Mouse (Mus musculus): ENCODE results near the gene Zfp738. TPM values are rescaled to one million over a fixed set of nuclear protein-coding genes. Genes with fewer than 3 reads are reported as not detected.
"Not testable (repeated sequence)": the region's sequence is repeated elsewhere in the genome, so short reads cannot be mapped to it uniquely, and the experiment has no call there.

The Zfp738 gene
- 1.9 and 11.3 TPM in 2 replicates for polyA plus RNA-seq (2011; ENCODE audit: insufficient read depth, insufficient read length, low replicate concordance, missing spikeins)

GRCm38 (mm10) chr13:67686971-67687370, at the start of gene Zfp738:
Gene Zfp738, minus strand, starts transcription at chr13:67687071.
- WGBS, result 73% methylated on average over 4 of the region's 4 CpGs
- Histone ChIP-seq H3K4me3 (replicated peaks; ENCODE audit: control insufficient read depth, low read depth, low read length) (no peak within 1 kb of the TSS), H3K27ac (ENCODE audit: control insufficient read depth, insufficient read depth, low read depth, low read length, poor library complexity) (no peak within 1 kb of the TSS), H3K4me1 (ENCODE audit: control insufficient read depth, insufficient read depth, low read length) (no peaks in the 10 kb centered on the region)
- TF ChIP-seq POLR2A (IDR thresholded peaks at IDR 0.05; ENCODE audit: borderline replicate concordance, control insufficient read depth, low read depth, low read length) (no peak), CTCF (IDR thresholded peaks at IDR 0.05; ENCODE audit: control insufficient read depth, insufficient read depth, low read length) (no peak)

GRCm38 (mm10) chr13:67734391-67734790, 47.5 kb upstream of the Zfp738 start:
- WGBS, result 81% methylated on average over 9 of the region's 9 CpGs
- H3K4me1 ChIP-seq (ENCODE audit: control insufficient read depth, insufficient read depth, low read length), result not testable (repeated sequence)

DNA sequence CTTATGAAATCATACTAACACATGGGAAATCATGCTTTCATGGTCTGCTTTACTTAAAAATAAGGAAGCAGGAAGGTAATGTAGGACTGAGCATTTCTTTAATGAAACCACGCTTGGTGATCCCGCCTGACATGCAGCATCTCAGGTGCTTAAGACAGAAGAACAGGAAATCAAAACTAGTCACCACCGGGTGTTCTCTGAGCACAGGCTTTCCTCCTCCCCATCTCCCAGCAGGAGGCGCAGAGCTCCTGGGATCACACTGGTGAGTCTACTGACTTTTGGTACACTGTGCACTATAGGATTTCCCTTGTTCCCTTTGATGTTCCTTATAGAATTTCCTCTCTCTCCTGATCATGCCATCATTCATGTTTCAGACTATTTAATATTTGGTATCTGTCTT, 42.6 kb upstream of the Zfp738 start:
- H3K27ac ChIP-seq (ENCODE audit: control insufficient read depth, insufficient read depth, low read depth, low read length, poor library complexity); H3K4me3 ChIP-seq (replicated peaks; ENCODE audit: control insufficient read depth, low read depth, low read length); H3K4me1 ChIP-seq (ENCODE audit: control insufficient read depth, insufficient read depth, low read length): not testable (repeated sequence)
- 23% methylated on average over 4 of the region's 4 CpGs for WGBS

More at GRCm38 (mm10) chr13:67734391-67734790, 47.5 kb upstream of the Zfp738 start:
- not testable (repeated sequence) for H3K27ac ChIP-seq (ENCODE audit: control insufficient read depth, insufficient read depth, low read depth, low read length, poor library complexity); H3K4me3 ChIP-seq (replicated peaks; ENCODE audit: control insufficient read depth, low read depth, low read length)

- TF ChIP-seq POLR2A (IDR thresholded peaks at IDR 0.05; ENCODE audit: borderline replicate concordance, control insufficient read depth, low read depth, low read length) (no peak), CTCF (IDR thresholded peaks at IDR 0.05; ENCODE audit: control insufficient read depth, insufficient read depth, low read length) (no peak)
- WGBS, result 10% methylated on average over 19 of the region's 21 CpGs
- Histone ChIP-seq H3K27ac (ENCODE audit: control insufficient read depth, insufficient read depth, low read depth, low read length, poor library complexity) (no peak within 1 kb of the TSS), H3K4me3 (replicated peaks; ENCODE audit: control insufficient read depth, low read depth, low read length) (peak within 1 kb of the TSS; percentile 76), H3K4me1 (ENCODE audit: control insufficient read depth, insufficient read depth, low read length) (no peaks in the 10 kb centered on the region; the same call in 1 of the 2 replicates)
Measured at GRCm38 (mm10) chr13:67728641-67729318, 41.9 kb upstream of the Zfp738 start, which contains the start of gene Zfp65. Gene Zfp65, minus strand, starts transcription at chr13:67729173.

DNA sequence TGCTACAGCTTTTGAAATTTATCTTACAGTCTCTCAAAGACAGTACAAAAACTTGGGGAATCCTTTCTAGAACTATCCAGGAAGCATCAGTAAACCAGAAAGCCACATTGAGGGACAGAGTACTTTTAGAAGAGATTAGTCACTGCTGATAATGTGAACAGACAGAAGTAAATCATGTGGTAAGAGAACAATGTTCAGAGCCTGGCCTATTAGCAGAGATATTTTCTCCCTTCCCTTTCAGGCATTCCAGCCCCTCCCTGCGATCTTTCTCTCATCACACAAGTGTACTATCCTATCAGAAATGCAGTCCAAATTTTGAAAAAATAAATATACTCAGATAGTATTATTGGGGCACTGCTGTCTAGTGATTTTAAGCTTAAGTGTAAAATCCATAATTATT, 41.2 kb upstream of the Zfp738 start:
- H3K4me3 ChIP-seq (replicated peaks; ENCODE audit: control insufficient read depth, low read depth, low read length), result no peak overlapping the region
- WGBS, result 48% methylated on average over 1 of the region's 1 CpGs
- TF ChIP-seq CTCF (IDR thresholded peaks at IDR 0.05; ENCODE audit: control insufficient read depth, insufficient read depth, low read length) (no peak), POLR2A (IDR thresholded peaks at IDR 0.05; ENCODE audit: borderline replicate concordance, control insufficient read depth, low read depth, low read length) (no peak)
- no peaks in the 10 kb centered on the region; the same call in 1 of the 2 replicates for H3K4me1 ChIP-seq (ENCODE audit: control insufficient read depth, insufficient read depth, low read length)
- H3K27ac ChIP-seq (ENCODE audit: control insufficient read depth, insufficient read depth, low read depth, low read length, poor library complexity), result no peak overlapping the region

DNA sequence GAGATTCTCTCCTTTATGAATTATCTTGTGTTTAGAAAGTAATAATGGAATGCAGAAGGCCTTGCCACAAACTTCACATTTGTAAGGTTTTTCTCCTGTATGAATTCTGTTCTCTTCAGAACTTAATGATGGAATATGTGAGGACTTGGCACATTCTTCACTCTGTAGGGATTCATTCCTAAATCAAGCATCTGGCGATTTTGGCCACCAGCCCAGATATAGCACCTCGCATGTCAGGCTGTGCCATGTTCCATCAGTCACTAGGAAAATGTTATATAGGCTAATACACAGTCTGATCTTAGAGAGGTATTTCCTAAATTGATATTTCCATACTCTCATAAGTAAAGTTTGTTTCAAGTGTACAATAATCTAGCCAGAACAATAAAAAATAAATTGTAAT, 38.5 kb upstream of the Zfp738 start:
- H3K27ac ChIP-seq (ENCODE audit: control insufficient read depth, insufficient read depth, low read depth, low read length, poor library complexity); H3K4me1 ChIP-seq (ENCODE audit: control insufficient read depth, insufficient read depth, low read length); H3K4me3 ChIP-seq (replicated peaks; ENCODE audit: control insufficient read depth, low read depth, low read length): not testable (repeated sequence)
- 91% methylated on average over 2 of the region's 2 CpGs for WGBS

DNA sequence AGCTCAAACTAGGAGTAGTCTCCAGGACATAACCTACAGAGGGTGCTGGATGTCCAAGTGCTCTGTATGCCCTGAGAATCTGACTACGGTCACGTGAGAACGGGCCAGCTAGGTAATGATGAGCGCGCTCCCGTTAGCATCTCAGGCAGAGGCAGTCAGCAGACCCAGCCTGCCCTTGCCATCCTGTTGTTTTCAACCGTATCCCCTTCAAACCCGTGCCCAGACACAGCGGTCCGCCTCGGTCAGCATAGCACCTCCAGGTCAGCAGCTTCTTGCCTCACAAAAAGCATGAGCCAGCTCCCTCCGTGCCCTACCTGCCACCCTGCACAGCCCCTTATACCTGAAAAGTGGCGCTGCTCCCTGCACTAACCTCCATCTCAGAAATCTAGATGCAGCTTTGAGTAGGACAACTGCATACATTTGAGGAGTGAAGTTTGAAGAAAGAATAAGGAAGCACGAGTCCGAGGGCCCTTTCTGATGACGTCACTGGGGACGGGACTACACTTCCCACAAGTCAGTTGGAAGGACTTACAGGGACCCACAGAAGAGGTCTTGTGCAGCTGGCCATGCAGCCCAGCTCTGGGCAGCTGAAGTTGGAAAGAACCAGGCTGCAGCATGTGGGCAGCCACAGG, 37.1 kb upstream of the Zfp738 start:
- no peaks in the 10 kb centered on the region; the same call in 1 of the 2 replicates for H3K4me1 ChIP-seq (ENCODE audit: control insufficient read depth, insufficient read depth, low read length)
- 1% methylated on average over 17 of the region's 17 CpGs for WGBS
- peak overlapping the region; percentile 80 for H3K4me3 ChIP-seq (replicated peaks; ENCODE audit: control insufficient read depth, low read depth, low read length)
- TF ChIP-seq CTCF (IDR thresholded peaks at IDR 0.05; ENCODE audit: control insufficient read depth, insufficient read depth, low read length) (no peak), POLR2A (IDR thresholded peaks at IDR 0.05; ENCODE audit: borderline replicate concordance, control insufficient read depth, low read depth, low read length) (no peak)
- no peak overlapping the region for H3K27ac ChIP-seq (ENCODE audit: control insufficient read depth, insufficient read depth, low read depth, low read length, poor library complexity)

GRCm38 (mm10) chr13:67683841-67684240, 3.0 kb downstream of the Zfp738 start:
- not testable (repeated sequence) for H3K4me1 ChIP-seq (ENCODE audit: control insufficient read depth, insufficient read depth, low read length); H3K4me3 ChIP-seq (replicated peaks; ENCODE audit: control insufficient read depth, low read depth, low read length); H3K27ac ChIP-seq (ENCODE audit: control insufficient read depth, insufficient read depth, low read depth, low read length, poor library complexity)
- 48% methylated on average over 2 of the region's 2 CpGs for WGBS

DNA sequence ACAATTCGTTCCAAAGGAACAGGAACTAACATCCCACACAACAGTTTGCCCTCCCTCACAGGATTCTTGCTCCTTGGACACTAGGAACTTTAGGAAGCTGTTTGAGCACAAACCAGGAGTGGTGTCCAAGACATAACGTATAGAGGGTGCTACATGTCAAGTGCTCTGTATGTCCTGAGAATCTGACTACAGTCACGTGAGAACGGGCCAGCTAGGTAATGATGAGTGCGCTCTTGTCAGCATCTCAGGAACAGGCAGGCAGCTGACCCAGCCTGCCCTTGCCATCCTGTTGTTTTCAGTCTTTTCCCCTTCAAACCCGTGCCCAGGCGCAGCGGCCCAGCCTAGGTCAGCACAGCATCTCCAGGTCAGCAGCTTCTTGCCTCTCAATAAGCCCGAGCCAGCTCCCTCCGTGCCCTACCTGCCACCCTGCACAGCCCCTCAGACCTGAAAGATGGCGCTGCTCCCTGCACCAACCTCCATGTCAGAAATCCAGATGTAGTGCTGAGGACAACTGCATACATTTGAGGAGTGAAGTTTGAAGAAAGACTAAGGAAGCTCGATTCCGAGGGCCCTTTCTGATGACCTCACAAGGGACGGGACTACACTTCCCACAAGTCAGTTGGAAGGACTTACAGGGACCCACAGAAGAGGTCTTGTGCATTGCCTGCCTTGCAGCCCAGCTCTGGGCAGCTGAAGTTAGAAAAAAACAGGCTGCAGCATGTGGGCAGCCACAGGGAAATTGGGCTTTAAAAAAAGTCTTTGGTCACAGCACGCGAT, 3.7 kb downstream of the Zfp738 start:
- H3K27ac ChIP-seq (ENCODE audit: control insufficient read depth, insufficient read depth, low read depth, low read length, poor library complexity), result peak overlapping the region; percentile 62
- H3K4me1 ChIP-seq (ENCODE audit: control insufficient read depth, insufficient read depth, low read length), result not testable (repeated sequence)
- peak overlapping the region; percentile 93 for H3K4me3 ChIP-seq (replicated peaks; ENCODE audit: control insufficient read depth, low read depth, low read length)
- WGBS, result 3% methylated on average over 16 of the region's 16 CpGs
